Mouse (Mus musculus): ENCODE measurements around the gene Sbk2. TPM values are rescaled to one million over a fixed set of nuclear protein-coding genes. Genes with fewer than 3 reads are reported as not detected.
A peak's percentile ranks its signal among the peaks of the same experiment; 100 is the strongest.

Sbk2 gene
- polyA plus RNA-seq, 1 experiment from 2014 or later: not detected

DNA sequence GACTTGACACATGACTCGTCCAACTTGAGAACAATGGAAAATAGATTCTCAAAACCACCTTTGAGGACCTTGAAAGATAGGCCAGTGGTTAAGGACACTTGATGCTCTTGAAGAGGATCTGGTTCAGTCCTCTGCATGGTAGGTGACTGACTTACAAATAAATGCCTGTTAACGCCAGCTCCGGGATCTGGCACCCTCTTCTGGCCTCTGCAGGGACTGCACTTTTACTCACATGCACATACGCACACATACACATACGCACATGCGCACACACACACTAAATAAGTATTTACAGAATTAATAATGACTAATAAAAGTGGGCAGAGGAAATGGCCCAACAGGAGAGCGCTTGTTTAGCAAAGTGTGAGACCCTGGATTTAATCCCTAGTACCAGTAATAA, 12.6 kb upstream of the Sbk2 start:
- Histone ChIP-seq H3K9me3 (ENCODE audit: control insufficient read depth, low read length) (no peaks in the 10 kb centered on the region), H3K36me3 (ENCODE audit: control insufficient read depth, insufficient read depth, low read length) (no peaks in the 10 kb centered on the region), H3K4me1 (replicated peaks; ENCODE audit: control insufficient read depth, insufficient read depth) (no peaks in the 10 kb centered on the region), H3K4me2 (replicated peaks; ENCODE audit: low read depth) (no peak overlapping the region), H3K27ac (replicated peaks) (no peak overlapping the region), H3K27me3 (ENCODE audit: control insufficient read depth, insufficient read depth, low read length) (no peaks in the 10 kb centered on the region), H3K9ac (ENCODE audit: low read length) (no peak overlapping the region), H3K4me3 (ENCODE audit: low read depth, low read length) (no peak overlapping the region)
- no peak for ATAC-seq (ENCODE audit: low FRiP score, low TSS enrichment)
- TF ChIP-seq CTCF (IDR thresholded peaks at IDR 0.05; ENCODE audit: low read depth) (peak; percentile 34), EP300 (optimal IDR thresholded peaks at IDR 0.05) (no peak)
- no peak for DNase-seq (ENCODE audit: low spot score)
- 90% methylated on average over 7 of the region's 7 CpGs for WGBS

GRCm38 (mm10) chr7:4975455-4975854, 11.2 kb upstream of the Sbk2 start:
- ATAC-seq (ENCODE audit: low FRiP score, low TSS enrichment): 0 out of 2 replicates have a peak, but pooled peaks have one; percentile 46
- Histone ChIP-seq H3K4me2 (replicated peaks; ENCODE audit: low read depth) (no peak overlapping the region), H3K4me3 (ENCODE audit: low read depth, low read length) (no peak overlapping the region), H3K27me3 (ENCODE audit: control insufficient read depth, insufficient read depth, low read length) (no peaks in the 10 kb centered on the region), H3K36me3 (ENCODE audit: control insufficient read depth, insufficient read depth, low read length) (no peaks in the 10 kb centered on the region), H3K27ac (replicated peaks) (no peak overlapping the region), H3K9me3 (ENCODE audit: control insufficient read depth, low read length) (no peaks in the 10 kb centered on the region), H3K4me1 (replicated peaks; ENCODE audit: control insufficient read depth, insufficient read depth) (no peaks in the 10 kb centered on the region), H3K9ac (ENCODE audit: low read length) (no peak overlapping the region)
- 47% methylated on average over 4 of the region's 4 CpGs for WGBS
- TF ChIP-seq EP300 (optimal IDR thresholded peaks at IDR 0.05) (no peak), CTCF (IDR thresholded peaks at IDR 0.05; ENCODE audit: low read depth) (no peak)
- DNase-seq (ENCODE audit: low spot score): no peak

- no peaks in the 10 kb centered on the region for H3K27me3 ChIP-seq (ENCODE audit: control insufficient read depth, insufficient read depth, low read length)
- WGBS: 63% methylated on average over 18 of the region's 18 CpGs
- H3K27ac ChIP-seq (replicated peaks): no peak overlapping the region
- ATAC-seq (ENCODE audit: low FRiP score, low TSS enrichment) (peak; percentile 65; the same call in 1 of the 2 replicates), DNase-seq (ENCODE audit: low spot score) (peak; percentile 32)
- no peak overlapping the region for H3K4me3 ChIP-seq (ENCODE audit: low read depth, low read length)
- H3K4me2 ChIP-seq (replicated peaks; ENCODE audit: low read depth): no peak overlapping the region
- no peaks in the 10 kb centered on the region for H3K9me3 ChIP-seq (ENCODE audit: control insufficient read depth, low read length)
- no peak overlapping the region for H3K9ac ChIP-seq (ENCODE audit: low read length)
- no peaks in the 10 kb centered on the region for H3K36me3 ChIP-seq (ENCODE audit: control insufficient read depth, insufficient read depth, low read length)
- TF ChIP-seq EP300 (optimal IDR thresholded peaks at IDR 0.05) (no peak), CTCF (IDR thresholded peaks at IDR 0.05; ENCODE audit: low read depth) (no peak)
- no peaks in the 10 kb centered on the region for H3K4me1 ChIP-seq (replicated peaks; ENCODE audit: control insufficient read depth, insufficient read depth)
Measured at GRCm38 (mm10) chr7:4972321-4973047, 8.3 kb upstream of the Sbk2 start.

DNA sequence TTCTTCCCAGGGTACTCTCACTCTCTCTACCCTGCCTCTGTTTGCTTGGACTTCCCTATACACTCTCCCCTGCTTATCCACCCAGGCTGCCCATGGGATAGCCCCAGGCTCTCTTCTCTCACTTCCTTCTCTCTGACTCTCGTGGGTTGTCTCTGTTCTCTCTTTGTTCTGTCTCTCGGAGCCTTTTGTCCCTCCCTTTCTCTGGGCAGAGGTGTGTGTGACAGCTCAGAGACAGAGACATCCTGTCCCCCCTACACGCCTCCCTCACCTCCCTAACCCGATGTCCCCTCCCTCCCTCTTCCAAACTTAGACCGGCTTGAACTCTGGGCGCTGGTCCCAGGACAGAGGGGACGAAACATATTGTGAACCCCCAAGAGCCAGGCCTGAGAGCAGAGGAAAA, 7.5 kb upstream of the Sbk2 start:
- Histone ChIP-seq H3K27me3 (ENCODE audit: control insufficient read depth, insufficient read depth, low read length) (no peaks in the 10 kb centered on the region), H3K4me3 (ENCODE audit: low read depth, low read length) (no peak overlapping the region), H3K4me2 (replicated peaks; ENCODE audit: low read depth) (no peak overlapping the region), H3K9ac (ENCODE audit: low read length) (no peak overlapping the region), H3K36me3 (ENCODE audit: control insufficient read depth, insufficient read depth, low read length) (no peaks in the 10 kb centered on the region), H3K27ac (replicated peaks) (no peak overlapping the region), H3K4me1 (replicated peaks; ENCODE audit: control insufficient read depth, insufficient read depth) (no peaks in the 10 kb centered on the region), H3K9me3 (ENCODE audit: control insufficient read depth, low read length) (no peaks in the 10 kb centered on the region)
- TF ChIP-seq CTCF (IDR thresholded peaks at IDR 0.05; ENCODE audit: low read depth) (no peak), EP300 (optimal IDR thresholded peaks at IDR 0.05) (no peak)
- no peak for DNase-seq (ENCODE audit: low spot score)
- ATAC-seq (ENCODE audit: low FRiP score, low TSS enrichment): no peak
- WGBS: 25% methylated on average over 7 of the region's 7 CpGs

- H3K4me3 ChIP-seq (ENCODE audit: low read depth, low read length): no peak within 1 kb of the TSS
- no peaks in the 10 kb centered on the region for H3K27me3 ChIP-seq (ENCODE audit: control insufficient read depth, insufficient read depth, low read length)
- H3K27ac ChIP-seq (replicated peaks): no peak within 1 kb of the TSS
- DNase-seq (ENCODE audit: low spot score) (no peak), ATAC-seq (ENCODE audit: low FRiP score, low TSS enrichment) (no peak)
- no peak within 1 kb of the TSS for H3K4me2 ChIP-seq (replicated peaks; ENCODE audit: low read depth)
- H3K4me1 ChIP-seq (replicated peaks; ENCODE audit: control insufficient read depth, insufficient read depth): no peaks in the 10 kb centered on the region
- H3K36me3 ChIP-seq (ENCODE audit: control insufficient read depth, insufficient read depth, low read length): no peaks in the 10 kb centered on the region
- H3K9me3 ChIP-seq (ENCODE audit: control insufficient read depth, low read length): no peaks in the 10 kb centered on the region
- H3K9ac ChIP-seq (ENCODE audit: low read length): no peak within 1 kb of the TSS
- TF ChIP-seq CTCF (IDR thresholded peaks at IDR 0.05; ENCODE audit: low read depth): no peak
- no peak for TF ChIP-seq EP300 (optimal IDR thresholded peaks at IDR 0.05)
- 38% methylated on average over 6 of the region's 6 CpGs for WGBS
Measured at GRCm38 (mm10) chr7:4971068-4971467, 6.9 kb upstream of the Sbk2 start, which contains the start of gene Sbk3. TSS of gene Sbk3 (minus strand) at chr7:4971168.

- no peak overlapping the region for H3K4me3 ChIP-seq (ENCODE audit: low read depth, low read length)
- ATAC-seq (ENCODE audit: low FRiP score, low TSS enrichment): no peak
- no peaks in the 10 kb centered on the region for H3K36me3 ChIP-seq (ENCODE audit: control insufficient read depth, insufficient read depth, low read length)
- no peaks in the 10 kb centered on the region for H3K9me3 ChIP-seq (ENCODE audit: control insufficient read depth, low read length)
- H3K9ac ChIP-seq (ENCODE audit: low read length): no peak overlapping the region
- H3K27me3 ChIP-seq (ENCODE audit: control insufficient read depth, insufficient read depth, low read length): no peaks in the 10 kb centered on the region
- WGBS: 80% methylated on average over 5 of the region's 5 CpGs
- no peak overlapping the region for H3K4me2 ChIP-seq (replicated peaks; ENCODE audit: low read depth)
- no peak overlapping the region for H3K27ac ChIP-seq (replicated peaks)
- no peak for TF ChIP-seq CTCF (IDR thresholded peaks at IDR 0.05; ENCODE audit: low read depth)
- peaks cover 4% of the 10 kb centered on the region; the same call in 1 of the 2 replicates for H3K4me1 ChIP-seq (replicated peaks; ENCODE audit: control insufficient read depth, insufficient read depth)
- DNase-seq (ENCODE audit: low spot score): no peak
Measured at GRCm38 (mm10) chr7:4964988-4965387, 782 bp upstream of the Sbk2 start.
